Mouse (Mus musculus): ENCODE measurements at regions not wholly inside any gene's neighbourhood (a gene's known extent, or its start where the extent isn't known, plus 50 kb on each side); places are given as distances from the start of the nearest gene placed in this dataset.

GRCm38 (mm10) chr7:129948613-129949110, 357.0 kb downstream of the Wdr11 start:
- H3K4me3 ChIP-seq (ENCODE audit: low read depth, low read length): no peak overlapping the region
- H3K27ac ChIP-seq (ENCODE audit: low read length): no peak overlapping the region
- H3K4me1 ChIP-seq (ENCODE audit: control insufficient read depth, insufficient read depth, low read length): no peaks in the 10 kb centered on the region
- no peaks in the 10 kb centered on the region; the same call in 1 of the 2 replicates for H3K9me3 ChIP-seq (ENCODE audit: control insufficient read depth, low read depth, low read length)
- H3K27me3 ChIP-seq (ENCODE audit: control insufficient read depth, insufficient read depth, low read length): no peaks in the 10 kb centered on the region
- ATAC-seq (ENCODE audit: insufficient number of reproducible peaks, insufficient read depth, low FRiP score, low read depth): no peak
- H3K36me3 ChIP-seq (ENCODE audit: control insufficient read depth, insufficient read depth, low read length): no peaks in the 10 kb centered on the region
- H3K9ac ChIP-seq (replicated peaks; ENCODE audit: low read depth, low read length): no peak overlapping the region
- WGBS: 68% methylated on average over 8 of the region's 8 CpGs
- no peak overlapping the region for H3K4me2 ChIP-seq (replicated peaks; ENCODE audit: low read depth, low read length)

GRCm38 (mm10) chr7:129950456-129950855, 358.8 kb downstream of the Wdr11 start:
- no peaks in the 10 kb centered on the region; the same call in 1 of the 2 replicates for H3K9me3 ChIP-seq (ENCODE audit: control insufficient read depth, low read depth, low read length)
- H3K4me3 ChIP-seq (ENCODE audit: low read depth, low read length): no peak overlapping the region
- no peak overlapping the region for H3K9ac ChIP-seq (replicated peaks; ENCODE audit: low read depth, low read length)
- WGBS: 80% methylated on average over 1 of the region's 1 CpGs
- H3K4me1 ChIP-seq (ENCODE audit: control insufficient read depth, insufficient read depth, low read length): no peaks in the 10 kb centered on the region
- no peaks in the 10 kb centered on the region for H3K36me3 ChIP-seq (ENCODE audit: control insufficient read depth, insufficient read depth, low read length)
- no peak overlapping the region for H3K27ac ChIP-seq (ENCODE audit: low read length)
- ATAC-seq (ENCODE audit: insufficient number of reproducible peaks, insufficient read depth, low FRiP score, low read depth): no peak
- no peaks in the 10 kb centered on the region for H3K27me3 ChIP-seq (ENCODE audit: control insufficient read depth, insufficient read depth, low read length)
- H3K4me2 ChIP-seq (replicated peaks; ENCODE audit: low read depth, low read length): no peak overlapping the region

GRCm38 (mm10) chr7:129958379-129958778, 366.7 kb downstream of the Wdr11 start:
- H3K4me1 ChIP-seq (ENCODE audit: control insufficient read depth, insufficient read depth, low read length): peaks cover 9% of the 10 kb centered on the region; the same call in 1 of the 2 replicates
- 71% methylated on average over 3 of the region's 3 CpGs for WGBS

GRCm38 (mm10) chr7:129962575-129962974, 370.9 kb downstream of the Wdr11 start:
- 31% methylated on average over 12 of the region's 12 CpGs for WGBS
- Histone ChIP-seq H3K4me2 (replicated peaks; ENCODE audit: low read depth, low read length) (no peak overlapping the region; the same call in 1 of the 2 replicates), H3K27me3 (ENCODE audit: control insufficient read depth, insufficient read depth, low read length) (no peaks in the 10 kb centered on the region), H3K4me3 (ENCODE audit: low read depth, low read length) (no peak overlapping the region), H3K27ac (ENCODE audit: low read length) (no peak overlapping the region), H3K9ac (replicated peaks; ENCODE audit: low read depth, low read length) (no peak overlapping the region), H3K36me3 (ENCODE audit: control insufficient read depth, insufficient read depth, low read length) (no peaks in the 10 kb centered on the region), H3K9me3 (ENCODE audit: control insufficient read depth, low read depth, low read length) (no peaks in the 10 kb centered on the region), H3K4me1 (ENCODE audit: control insufficient read depth, insufficient read depth, low read length) (peaks cover 22% of the 10 kb centered on the region)
- ATAC-seq (ENCODE audit: insufficient number of reproducible peaks, insufficient read depth, low FRiP score, low read depth): no peak

More at GRCm38 (mm10) chr7:129958379-129958778, 366.7 kb downstream of the Wdr11 start:
- Histone ChIP-seq H3K36me3 (ENCODE audit: control insufficient read depth, insufficient read depth, low read length) (no peaks in the 10 kb centered on the region), H3K27ac (ENCODE audit: low read length) (no peak overlapping the region), H3K9me3 (ENCODE audit: control insufficient read depth, low read depth, low read length) (no peaks in the 10 kb centered on the region), H3K4me2 (replicated peaks; ENCODE audit: low read depth, low read length) (no peak overlapping the region), H3K4me3 (ENCODE audit: low read depth, low read length) (no peak overlapping the region), H3K9ac (replicated peaks; ENCODE audit: low read depth, low read length) (no peak overlapping the region), H3K27me3 (ENCODE audit: control insufficient read depth, insufficient read depth, low read length) (no peaks in the 10 kb centered on the region)
- ATAC-seq (ENCODE audit: insufficient number of reproducible peaks, insufficient read depth, low FRiP score, low read depth): no peak

GRCm38 (mm10) chr7:129964192-129964591, 372.5 kb downstream of the Wdr11 start:
- no peaks in the 10 kb centered on the region for H3K36me3 ChIP-seq (ENCODE audit: control insufficient read depth, insufficient read depth, low read length)
- WGBS: 24% methylated on average over 8 of the region's 8 CpGs
- peak overlapping the region; percentile 71 for H3K27ac ChIP-seq (ENCODE audit: low read length)
- no peak overlapping the region for H3K4me2 ChIP-seq (replicated peaks; ENCODE audit: low read depth, low read length)
- H3K27me3 ChIP-seq (ENCODE audit: control insufficient read depth, insufficient read depth, low read length): no peaks in the 10 kb centered on the region
- no peak for ATAC-seq (ENCODE audit: insufficient number of reproducible peaks, insufficient read depth, low FRiP score, low read depth)
- peaks cover 22% of the 10 kb centered on the region for H3K4me1 ChIP-seq (ENCODE audit: control insufficient read depth, insufficient read depth, low read length)
- no peak overlapping the region for H3K4me3 ChIP-seq (ENCODE audit: low read depth, low read length)
- no peaks in the 10 kb centered on the region for H3K9me3 ChIP-seq (ENCODE audit: control insufficient read depth, low read depth, low read length)
- H3K9ac ChIP-seq (replicated peaks; ENCODE audit: low read depth, low read length): no peak overlapping the region

- no peaks in the 10 kb centered on the region for H3K36me3 ChIP-seq (ENCODE audit: control insufficient read depth, insufficient read depth, low read length)
- no peak overlapping the region for H3K27ac ChIP-seq (ENCODE audit: low read length)
- H3K9me3 ChIP-seq (ENCODE audit: control insufficient read depth, low read depth, low read length): no peaks in the 10 kb centered on the region
- no peak overlapping the region for H3K4me3 ChIP-seq (ENCODE audit: low read depth, low read length)
- no peaks in the 10 kb centered on the region for H3K27me3 ChIP-seq (ENCODE audit: control insufficient read depth, insufficient read depth, low read length)
- no peak overlapping the region for H3K4me2 ChIP-seq (replicated peaks; ENCODE audit: low read depth, low read length)
- 69% methylated on average over 9 of the region's 9 CpGs for WGBS
- no peak for ATAC-seq (ENCODE audit: insufficient number of reproducible peaks, insufficient read depth, low FRiP score, low read depth)
- no peak overlapping the region for H3K9ac ChIP-seq (replicated peaks; ENCODE audit: low read depth, low read length)
- peaks cover 22% of the 10 kb centered on the region for H3K4me1 ChIP-seq (ENCODE audit: control insufficient read depth, insufficient read depth, low read length)
Measured at GRCm38 (mm10) chr7:129965281-129966051, 373.8 kb downstream of the Wdr11 start.

GRCm38 (mm10) chr7:129966771-129967170, 375.1 kb downstream of the Wdr11 start:
- ATAC-seq (ENCODE audit: insufficient number of reproducible peaks, insufficient read depth, low FRiP score, low read depth): no peak
- H3K4me3 ChIP-seq (ENCODE audit: low read depth, low read length): no peak overlapping the region
- WGBS: 90% methylated on average over 2 of the region's 2 CpGs

GRCm38 (mm10) chr7:129970201-129970600, 378.5 kb downstream of the Wdr11 start:
- H3K9ac ChIP-seq (replicated peaks; ENCODE audit: low read depth, low read length): no peak overlapping the region
- no peaks in the 10 kb centered on the region for H3K9me3 ChIP-seq (ENCODE audit: control insufficient read depth, low read depth, low read length)
- H3K4me1 ChIP-seq (ENCODE audit: control insufficient read depth, insufficient read depth, low read length): no peaks in the 10 kb centered on the region
- H3K4me3 ChIP-seq (ENCODE audit: low read depth, low read length): no peak overlapping the region
- WGBS: 89% methylated on average over 1 of the region's 1 CpGs
- no peaks in the 10 kb centered on the region for H3K36me3 ChIP-seq (ENCODE audit: control insufficient read depth, insufficient read depth, low read length)
- no peaks in the 10 kb centered on the region for H3K27me3 ChIP-seq (ENCODE audit: control insufficient read depth, insufficient read depth, low read length)
- H3K4me2 ChIP-seq (replicated peaks; ENCODE audit: low read depth, low read length): no peak overlapping the region
- no peak overlapping the region for H3K27ac ChIP-seq (ENCODE audit: low read length)
- no peak for ATAC-seq (ENCODE audit: insufficient number of reproducible peaks, insufficient read depth, low FRiP score, low read depth)

More at GRCm38 (mm10) chr7:129966771-129967170, 375.1 kb downstream of the Wdr11 start:
- Histone ChIP-seq H3K9me3 (ENCODE audit: control insufficient read depth, low read depth, low read length) (no peaks in the 10 kb centered on the region), H3K27ac (ENCODE audit: low read length) (no peak overlapping the region), H3K27me3 (ENCODE audit: control insufficient read depth, insufficient read depth, low read length) (no peaks in the 10 kb centered on the region), H3K36me3 (ENCODE audit: control insufficient read depth, insufficient read depth, low read length) (no peaks in the 10 kb centered on the region), H3K4me1 (ENCODE audit: control insufficient read depth, insufficient read depth, low read length) (peaks cover 21% of the 10 kb centered on the region), H3K9ac (replicated peaks; ENCODE audit: low read depth, low read length) (no peak overlapping the region), H3K4me2 (replicated peaks; ENCODE audit: low read depth, low read length) (no peak overlapping the region)

Measured in stomach, embryonic 14.5 days (tissue).